Mouse (Mus musculus) G1E (cell line): ENCODE measurements around the gene Zfp324. TPM values are rescaled to one million over a fixed set of nuclear protein-coding genes. Genes with fewer than 3 reads are reported as not detected.
"Not testable (repeated sequence)": the region's sequence is repeated elsewhere in the genome, so short reads cannot be mapped to it uniquely, and the experiment has no call there.

Experiments
- ATAC-seq: 2 replicates; pipeline ENCODE4 v1.8.0; 2016; ENCODE audit warnings: mild to moderate bottlenecking; ENCODE audit not compliant: insufficient number of reproducible peaks, poor library complexity, low FRiP score, severe bottlenecking; ENCODE audit errors: extremely low read depth
- DNase-seq: peaks from one replicate; pipeline ENCODE4 v3.0.0; 2012; ENCODE audit warnings: low spot score
- H3K27me3 ChIP-seq: 2 replicates; pipeline ENCODE4 v1.6.1; 2012; ENCODE audit warnings: mild to moderate bottlenecking, low read length, inconsistent platforms; ENCODE audit not compliant: insufficient read depth
- H3K36me3 ChIP-seq: replicated peaks from 2 replicates; pipeline ENCODE3; 2012; ENCODE audit warnings: mild to moderate bottlenecking, inconsistent platforms
- H3K4me1 ChIP-seq: 2 replicates; pipeline ENCODE4 v1.6.1; 2012; ENCODE audit warnings: low read depth, low read length, inconsistent platforms, mixed read lengths; ENCODE audit not compliant: insufficient read depth
- H3K4me3 ChIP-seq: 2 replicates; pipeline ENCODE4 v1.5.1; 2012; ENCODE audit warnings: low read depth, mild to moderate bottlenecking, inconsistent platforms, low read length, moderate library complexity, mixed read lengths
- H3K9me3 ChIP-seq: replicated peaks from 2 replicates; pipeline ENCODE4 v1.6.1; 2012; ENCODE audit warnings: inconsistent platforms
- CTCF ChIP-seq: IDR thresholded peaks from 2 replicates; pipeline ENCODE4 v1.5.1; 2012; ENCODE audit warnings: low read depth, low read length, inconsistent platforms, mixed read lengths
- GATA1 ChIP-seq: IDR thresholded peaks from 2 replicates; pipeline ENCODE4 v1.6.1; 2012; ENCODE audit warnings: borderline replicate concordance, low read length, inconsistent platforms, mixed read lengths
- GATA2 ChIP-seq: IDR thresholded peaks from 2 replicates; pipeline ENCODE4 v1.6.1; 2012; ENCODE audit warnings: low read depth, low read length, inconsistent platforms, borderline replicate concordance
- POLR2AphosphoS5 ChIP-seq: IDR thresholded peaks from 2 replicates; pipeline ENCODE4 v1.6.1; 2012; ENCODE audit warnings: low read depth, low read length, inconsistent platforms; ENCODE audit not compliant: insufficient replicate concordance
- TAL1 ChIP-seq: conservative IDR thresholded peaks from 2 replicates; pipeline ENCODE4 v1.6.1; 2012; ENCODE audit warnings: low read depth, low read length, inconsistent platforms, mixed read lengths
- polyA plus RNA-seq: library from polyadenylated mRNA; stranded (reverse); fragments of >175 nt; gene quantifications from 2 replicates; pipeline ENCODE4 v1.2.3, GENCODE M21; 2012
- total RNA-seq, 2 experiments: library from RNA; stranded (forward) in 1 of 2; stranded (reverse) in 1 of 2; fragments of 200-1000 nt in 1 of 2; fragments of >200 nt in 1 of 2; fragmentation: Nextera tagmentation in 1 of 2; gene quantifications; 2 replicates each; pipeline ENCODE4 v1.2.3; 2014 to 2017

Zfp324 gene
- total and polyA plus RNA-seq, 3 experiments: 2.7 to 6.2 (median 5.9) TPM

DNA sequence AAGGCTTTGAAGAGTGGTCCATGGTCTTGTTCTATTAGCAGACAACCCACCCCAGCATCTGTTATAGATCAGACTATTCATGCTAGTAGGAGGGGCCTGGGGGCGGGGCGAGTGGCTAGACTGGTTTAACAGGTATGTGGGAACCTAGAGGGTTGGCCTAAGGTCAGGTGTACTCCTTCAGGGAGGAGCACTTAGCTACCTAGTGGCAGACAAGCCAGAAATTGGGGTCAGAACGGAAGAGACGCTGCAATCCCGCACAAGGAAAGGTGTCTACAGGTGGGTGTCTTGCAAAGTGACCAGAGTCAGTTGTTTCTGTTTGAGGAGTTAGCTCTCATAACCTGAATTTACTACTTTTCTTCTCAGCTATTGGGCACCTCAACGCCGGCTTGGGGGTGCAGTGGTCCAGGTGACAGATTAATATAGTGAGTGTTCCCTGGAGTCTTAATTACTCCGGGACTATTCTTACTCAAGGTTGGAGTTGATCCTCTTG, 38.4 kb upstream of the Zfp324 start, which contains the start of gene Rnf225:
Rnf225 (plus strand) TSS at position 226 of the 490 bp plus-strand sequence.
- ATAC-seq (no peak), DNase-seq (no peak)
- Histone ChIP-seq H3K27me3 (no peaks in the 10 kb centered on the region), H3K36me3 (peaks cover 73% of the 10 kb centered on the region), H3K4me1 (peaks cover 30% of the 10 kb centered on the region), H3K9me3 (peaks cover 7% of the 10 kb centered on the region), H3K4me3 (no peak within 1 kb of the TSS; the same call in 1 of the 2 replicates)
- TF ChIP-seq CTCF (no peak), POLR2AphosphoS5 (peak; percentile 70; the same call in 1 of the 2 replicates), GATA2 (no peak)

DNA sequence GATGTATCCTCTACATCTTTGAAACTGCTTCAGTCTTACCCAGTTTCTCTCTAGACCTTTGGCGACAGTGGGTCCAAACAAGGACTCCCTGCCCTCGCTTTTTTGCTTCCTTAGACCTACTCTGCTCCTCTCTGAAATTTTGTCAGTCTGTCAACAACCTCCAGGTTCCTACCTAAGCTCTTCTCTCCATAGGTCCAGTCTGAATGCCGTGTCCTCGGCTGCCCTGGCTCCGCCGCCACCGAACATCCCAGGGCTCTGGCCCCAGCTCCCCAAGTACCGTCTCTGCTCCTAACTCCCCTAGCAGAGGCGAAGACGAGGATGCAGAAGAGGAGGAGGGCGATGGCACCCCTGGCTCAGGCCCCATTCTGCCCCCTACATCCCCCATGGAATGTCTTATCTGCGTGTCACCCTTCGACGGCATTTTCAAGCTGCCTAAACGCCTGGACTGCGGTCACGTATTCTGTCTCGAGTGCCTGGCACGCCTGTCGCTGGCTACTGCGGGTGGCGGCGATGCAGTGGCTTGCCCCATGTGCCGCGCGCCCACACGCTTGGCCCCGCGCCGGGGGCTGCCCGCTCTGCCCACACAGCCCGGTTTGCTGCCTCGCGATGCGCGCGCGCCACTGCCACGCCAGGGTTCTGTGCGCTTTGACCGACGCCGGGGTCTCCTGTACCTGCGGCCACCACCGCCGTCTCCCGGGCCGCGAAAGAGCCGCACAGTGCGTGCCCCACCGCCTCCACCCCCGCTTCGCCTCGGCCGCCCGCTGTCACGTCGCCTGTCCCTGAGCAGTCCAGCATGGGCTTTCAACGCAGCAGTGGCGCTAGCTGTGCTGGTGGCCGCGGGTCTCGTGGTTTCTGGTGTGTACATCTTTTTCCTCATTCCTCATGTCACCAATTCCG, 37.7 kb upstream of the Zfp324 start:
- Histone ChIP-seq H3K4me3 (no peak overlapping the region; the same call in 1 of the 2 replicates), H3K4me1 (peaks cover 30% of the 10 kb centered on the region), H3K36me3 (peaks cover 68% of the 10 kb centered on the region), H3K9me3 (peaks cover 7% of the 10 kb centered on the region), H3K27me3 (no peaks in the 10 kb centered on the region)
- TF ChIP-seq GATA2 (no peak), CTCF (no peak), POLR2AphosphoS5 (no peak; the same call in 1 of the 2 replicates), GATA1 (no peak), TAL1 (no peak)
- no peak for DNase-seq
- ATAC-seq: no peak

DNA sequence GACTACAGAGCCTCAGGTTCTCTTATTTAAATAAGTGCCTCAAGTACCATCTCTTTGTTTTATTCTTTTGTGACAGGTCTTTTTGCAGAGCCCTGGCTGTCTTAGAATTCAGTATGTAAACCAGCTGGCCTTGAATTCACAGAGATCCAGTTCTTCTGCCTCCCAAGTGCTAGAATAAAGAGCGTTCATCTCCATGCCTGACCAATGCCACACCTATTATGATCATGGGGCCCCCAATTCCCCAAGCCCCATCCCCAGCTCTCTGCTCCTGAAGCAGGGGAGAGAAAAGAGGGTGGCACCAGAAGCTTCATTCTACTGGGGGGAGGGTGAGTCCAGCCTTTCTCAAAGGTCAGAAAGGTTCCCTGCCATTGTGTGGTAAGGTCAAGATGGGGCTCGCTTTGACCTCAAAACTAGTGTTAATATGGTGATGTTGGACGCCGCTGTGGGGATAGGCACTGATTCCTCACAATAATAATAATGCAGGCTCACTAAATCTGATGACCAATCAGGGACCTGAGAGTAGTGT, 32.0 kb upstream of the Zfp324 start:
- TF ChIP-seq POLR2AphosphoS5 (no peak), GATA1 (no peak), TAL1 (no peak), GATA2 (no peak), CTCF (no peak)
- Histone ChIP-seq H3K4me3 (no peak overlapping the region), H3K27me3 (no peaks in the 10 kb centered on the region), H3K36me3 (peaks cover 12% of the 10 kb centered on the region), H3K9me3 (no peaks in the 10 kb centered on the region), H3K4me1 (peaks cover 2% of the 10 kb centered on the region; the same call in 1 of the 2 replicates)
- DNase-seq: no peak
- no peak for ATAC-seq

DNA sequence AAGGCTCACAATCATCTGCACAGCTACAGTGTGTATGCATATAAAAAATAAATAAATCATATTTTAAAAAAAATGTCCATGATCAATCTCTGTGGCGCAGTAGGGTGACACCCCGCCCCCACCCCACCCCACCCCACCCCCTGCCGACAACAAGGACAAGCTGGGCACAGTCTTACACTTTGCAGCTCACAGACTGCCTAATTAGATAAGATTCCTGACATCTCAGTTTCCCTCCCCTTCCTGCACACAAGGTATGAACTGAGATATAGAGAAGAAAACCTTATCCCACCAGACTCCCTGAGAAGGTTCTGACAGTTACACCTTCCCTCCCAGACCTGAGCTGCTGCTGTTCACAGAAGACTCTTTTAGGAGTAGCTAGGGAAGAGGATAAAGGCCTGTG, 30.8 kb upstream of the Zfp324 start:
- no peak for DNase-seq
- Histone ChIP-seq H3K4me1 (peaks cover 2% of the 10 kb centered on the region; the same call in 1 of the 2 replicates), H3K27me3 (no peaks in the 10 kb centered on the region), H3K36me3 (peaks cover 4% of the 10 kb centered on the region), H3K9me3 (no peaks in the 10 kb centered on the region), H3K4me3 (no peak overlapping the region)
- TF ChIP-seq GATA2 (no peak), GATA1 (no peak), CTCF (no peak), POLR2AphosphoS5 (no peak), TAL1 (no peak)
- ATAC-seq: no peak

DNA sequence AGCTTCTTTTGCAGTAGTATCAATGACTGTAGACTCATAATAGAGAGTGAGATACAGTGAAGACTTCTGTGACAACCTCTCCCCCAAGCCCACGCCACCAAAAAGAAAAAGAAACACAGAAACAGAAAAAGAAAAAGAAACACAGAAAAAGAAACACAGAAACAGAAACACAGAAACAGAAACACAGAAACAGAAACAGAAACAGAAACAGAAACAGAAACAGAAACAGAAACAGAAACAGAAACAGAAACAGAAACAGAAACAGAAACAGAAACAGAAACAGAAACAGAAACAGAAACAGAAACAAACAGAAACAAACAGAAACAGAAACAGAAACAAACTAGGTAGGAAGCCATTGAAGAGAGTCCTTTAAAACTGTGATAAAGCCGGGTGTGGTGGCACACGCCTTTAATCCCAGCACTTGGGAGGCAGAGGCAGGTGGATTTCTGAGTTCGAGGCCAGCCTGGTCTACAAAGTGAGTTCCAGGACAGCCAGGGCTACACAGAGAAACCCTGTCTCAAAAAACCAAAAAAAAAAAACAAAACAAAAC, 28.3 kb upstream of the Zfp324 start:
- not testable (repeated sequence) for ATAC-seq, DNase-seq, H3K27me3 ChIP-seq, H3K4me1 ChIP-seq, H3K9me3 ChIP-seq, H3K36me3 ChIP-seq, H3K4me3 ChIP-seq

DNA sequence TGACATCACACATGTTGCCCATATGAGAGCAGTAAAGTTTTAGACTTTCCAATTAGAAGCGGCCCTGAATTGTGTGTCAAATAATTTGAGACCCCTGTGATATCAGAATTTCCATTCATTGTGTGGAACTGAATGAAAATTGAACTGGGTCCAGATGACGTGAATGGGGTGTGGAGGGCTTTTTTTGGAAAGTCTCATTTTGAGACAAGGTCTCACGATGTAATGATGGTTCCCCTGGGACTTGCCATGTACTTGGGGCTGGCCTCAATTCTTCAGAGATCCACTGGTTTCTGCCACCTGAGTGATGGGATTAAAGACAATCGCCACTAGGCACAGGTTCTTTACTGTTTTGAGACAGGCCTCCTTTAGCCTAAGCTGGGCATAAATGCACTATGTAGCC, 25.0 kb upstream of the Zfp324 start:
- Histone ChIP-seq H3K4me3 (no peak overlapping the region), H3K36me3 (no peaks in the 10 kb centered on the region), H3K9me3 (no peaks in the 10 kb centered on the region), H3K4me1 (peaks cover 4% of the 10 kb centered on the region; the same call in 1 of the 2 replicates), H3K27me3 (0 out of 2 replicates have a peak, but pooled peaks cover 3% of the 10 kb centered on the region)
- DNase-seq (no peak), ATAC-seq (no peak)
- no peak for TF ChIP-seq TAL1
